Mouse (Mus musculus) CH12.LX (cell line): ENCODE results near the gene Olfr690.

ENCODE experiments used
- BHLHE40 ChIP-seq: IDR thresholded peaks from 2 replicates; pipeline ENCODE4 v1.6.1; 2011; ENCODE audit warnings: mild to moderate bottlenecking, low read depth, low read length, improper control_type of control experiment
- CTCF ChIP-seq, 2 experiments: IDR thresholded peaks in 1 of 2; conservative IDR thresholded peaks in 1 of 2; 2 replicates each; pipeline ENCODE4 v1.5.1; 2011 to 2012; ENCODE audit warnings: low read depth in 2 of 2, low read length in 2 of 2, improper control_type of control experiment in 1 of 2, inconsistent platforms in 1 of 2, mild to moderate bottlenecking in 1 of 2, moderate library complexity in 1 of 2
- E2F4 ChIP-seq: IDR thresholded peaks from 2 replicates; pipeline ENCODE4 v1.6.1; 2011; ENCODE audit warnings: low read depth, low read length, improper control_type of control experiment; ENCODE audit not compliant: insufficient replicate concordance
- ELF1 ChIP-seq: IDR thresholded peaks from 2 replicates; pipeline ENCODE4 v1.6.1; 2014; ENCODE audit warnings: low read depth, mild to moderate bottlenecking, inconsistent platforms, low read length, improper control_type of control experiment
- EP300 ChIP-seq: IDR thresholded peaks from 2 replicates; pipeline ENCODE4 v1.6.1; 2011; ENCODE audit warnings: low read length, improper control_type of control experiment
- ETS1 ChIP-seq: conservative IDR thresholded peaks from 2 replicates; pipeline ENCODE4 v1.6.1; 2012; ENCODE audit warnings: low read depth, mild to moderate bottlenecking, inconsistent platforms, low read length, improper control_type of control experiment, moderate library complexity
- GABPA ChIP-seq: IDR thresholded peaks from 2 replicates; pipeline ENCODE4 v1.6.1; 2012; ENCODE audit warnings: low read depth, low read length, improper control_type of control experiment, inconsistent platforms; ENCODE audit not compliant: insufficient replicate concordance
- MAX ChIP-seq: IDR thresholded peaks from 2 replicates; pipeline ENCODE4 v1.6.1; 2011; ENCODE audit warnings: low read length, improper control_type of control experiment
- POLR2A ChIP-seq: IDR thresholded peaks from 2 replicates; pipeline ENCODE4 v1.6.1; 2011; ENCODE audit warnings: low read depth, mild to moderate bottlenecking, improper control_type of control experiment, low read length
- SMC3 ChIP-seq: IDR thresholded peaks from 2 replicates; pipeline ENCODE4 v1.6.1; 2011; ENCODE audit warnings: low read depth, low read length, improper control_type of control experiment
- TCF12 ChIP-seq: IDR thresholded peaks from 2 replicates; pipeline ENCODE4 v1.6.1; 2014; ENCODE audit warnings: low read depth, mild to moderate bottlenecking, inconsistent platforms, low read length, improper control_type of control experiment
- ZNF384 ChIP-seq: IDR thresholded peaks from 2 replicates; pipeline ENCODE4 v1.6.1; 2012; ENCODE audit warnings: low read depth, low read length, improper control_type of control experiment, inconsistent platforms

DNA sequence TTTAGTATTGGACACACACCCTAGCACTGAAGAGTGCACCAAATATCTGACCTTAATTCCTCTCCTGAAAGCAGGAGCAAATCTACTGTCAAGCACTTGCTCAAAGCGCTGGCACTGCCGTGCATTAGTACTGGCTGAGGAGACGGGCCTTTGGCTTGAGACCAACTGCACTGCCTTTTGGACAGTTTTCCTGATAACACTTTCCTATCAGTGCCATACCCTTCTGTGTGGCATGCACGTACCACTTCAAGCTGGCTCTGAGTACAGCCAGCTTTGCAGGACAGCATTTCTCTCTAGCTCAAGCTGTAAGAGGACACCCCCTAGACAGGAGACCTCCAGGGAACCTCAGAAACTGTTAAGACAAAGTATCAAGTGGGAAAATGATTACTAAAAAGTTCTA lies 39.6 kb upstream of the Olfr690 start:
- TF ChIP-seq ELF1 (no peak), MAX (no peak), EP300 (no peak), TCF12 (no peak), BHLHE40 (no peak), ETS1 (no peak), ZNF384 (no peak), CTCF (conservative IDR thresholded peaks at IDR 0.05 in 1 of 2, IDR thresholded peaks at IDR 0.05 in 1 of 2; ENCODE audit: low read depth in 2 of 2, low read length in 2 of 2) (no peak), POLR2A (no peak), E2F4 (no peak), SMC3 (no peak), GABPA (no peak)
